Mouse (Mus musculus) layer of hippocampus, postnatal 36 days (tissue): Measurements from ENCODE around the gene Olfr1193. TPM values are rescaled to one million over a fixed set of nuclear protein-coding genes. Genes with fewer than 3 reads are reported as not detected.
"Not testable (repeated sequence)": the region's sequence is repeated elsewhere in the genome, so short reads cannot be mapped to it uniquely, and the experiment has no call there.

ENCODE experiments used
- DNase-seq, 2 experiments: peaks; one replicate each; pipeline ENCODE4 v3.0.0; 2022
- total RNA-seq, 2 experiments: library from RNA; stranded (reverse); gene quantifications; 2 replicates each; pipeline ENCODE4 v1.2.3; 2021

Olfr1193 gene
- total RNA-seq, result not detected

- DNase-seq, result not testable (repeated sequence)
Measured at GRCm38 (mm10) chr2:88675328-88675727, at the start of gene Olfr1193. Gene Olfr1193 (plus strand): TSS chr2:88675628.

- not testable (repeated sequence) for DNase-seq
Measured at GRCm38 (mm10) chr2:88640242-88640641, 35.2 kb upstream of the Olfr1193 start, which contains the start of gene Olfr1191-ps1. Gene Olfr1191-ps1 (plus strand): TSS chr2:88640542.

GRCm38 (mm10) chr2:88648209-88648608 is 27.2 kb upstream of the Olfr1193 start, which contains the start of gene Olfr1192-ps1:
Gene Olfr1192-ps1 (plus strand): TSS chr2:88648509.
- no peak for DNase-seq

GRCm38 (mm10) chr2:88689087-88689486 is 13.7 kb downstream of the Olfr1193 start, which contains the start of gene Olfr1195:
Gene Olfr1195 (minus strand): TSS chr2:88689187.
- DNase-seq, result no peak

GRCm38 (mm10) chr2:88704497-88704896 is 29.1 kb downstream of the Olfr1193 start, which contains the start of gene Olfr1196:
Gene Olfr1196 (minus strand): TSS chr2:88704597.
- no peak for DNase-seq

Other genes starting within 250 kb of the Olfr1193 start
- gene Olfr1181, start 249.5 kb upstream of the Olfr1193 start, total RNA-seq, result not detected
- gene Gm13757, start 226.5 kb upstream of the Olfr1193 start, total RNA-seq, result not detected
- gene Olfr1183, start 220.8 kb upstream of the Olfr1193 start, total RNA-seq, result not detected
- not detected for gene Olfr1184, start 192.0 kb upstream of the Olfr1193 start, total RNA-seq
- gene Olfr1185-ps1, start 182.3 kb upstream of the Olfr1193 start, total RNA-seq, result not detected
- gene Olfr1186, start 157.1 kb upstream of the Olfr1193 start, total RNA-seq, result not detected
- gene Olfr1188, start 118.7 kb upstream of the Olfr1193 start, total RNA-seq, result not detected
- not detected for gene Olfr1189, start 89.2 kb upstream of the Olfr1193 start, total RNA-seq
- gene Olfr1191-ps1, start 35.1 kb upstream of the Olfr1193 start, total RNA-seq, result not detected
- gene Olfr1192-ps1, start 27.1 kb upstream of the Olfr1193 start, total RNA-seq, result not detected
- not detected for gene Olfr1195, start 13.6 kb downstream of the Olfr1193 start, total RNA-seq
- not detected for gene Olfr1196, start 29.0 kb downstream of the Olfr1193 start, total RNA-seq
- gene Olfr1197, start 56.7 kb downstream of the Olfr1193 start, total RNA-seq, result not detected
- gene Olfr1198, start 75.7 kb downstream of the Olfr1193 start, total RNA-seq, result not detected
- gene Olfr1199, start 84.8 kb downstream of the Olfr1193 start, total RNA-seq, result not detected
- gene Olfr1200, start 94.9 kb downstream of the Olfr1193 start, total RNA-seq, result not detected
- not detected for gene Olfr1201, start 117.4 kb downstream of the Olfr1193 start, total RNA-seq
- not detected for gene Olfr1202, start 138.9 kb downstream of the Olfr1193 start, total RNA-seq
- not detected for gene Olfr1205, start 154.1 kb downstream of the Olfr1193 start, total RNA-seq
- gene Olfr1204, start 173.7 kb downstream of the Olfr1193 start, total RNA-seq, result not detected
- gene Olfr1206, start 187.6 kb downstream of the Olfr1193 start, total RNA-seq, result not detected
- gene Olfr1208, start 226.7 kb downstream of the Olfr1193 start, total RNA-seq, result not detected
- not detected for gene Olfr1209, start 239.5 kb downstream of the Olfr1193 start, total RNA-seq